Mouse (Mus musculus) monocyte, adult 5-6 weeks (primary cell): ENCODE measurements around the gene Smdt1. TPM values are rescaled to one million over a fixed set of nuclear protein-coding genes. Genes with fewer than 3 reads are reported as not detected.
"Not testable (repeated sequence)": the region's sequence is repeated elsewhere in the genome, so short reads cannot be mapped to it uniquely, and the experiment has no call there.

Experiments used
- ATAC-seq: fragments of 153-309, 156-312 bp; replicated peaks from 2 replicates; pipeline ENCODE4 v1.8.0; 2017; ENCODE audit warnings: mild to moderate bottlenecking; ENCODE audit not compliant: low TSS enrichment, insufficient number of reproducible peaks, severe bottlenecking, poor library complexity, low FRiP score
- total RNA-seq: library from RNA; stranded (forward); fragments of 200-1000, 200-491, 200-594 nt; gene quantifications from 3 replicates; pipeline ENCODE4 v1.2.3, GENCODE M21; 2017

Smdt1 gene
- total RNA-seq, 1 experiment from 2014 or later, result 113 TPM

DNA sequence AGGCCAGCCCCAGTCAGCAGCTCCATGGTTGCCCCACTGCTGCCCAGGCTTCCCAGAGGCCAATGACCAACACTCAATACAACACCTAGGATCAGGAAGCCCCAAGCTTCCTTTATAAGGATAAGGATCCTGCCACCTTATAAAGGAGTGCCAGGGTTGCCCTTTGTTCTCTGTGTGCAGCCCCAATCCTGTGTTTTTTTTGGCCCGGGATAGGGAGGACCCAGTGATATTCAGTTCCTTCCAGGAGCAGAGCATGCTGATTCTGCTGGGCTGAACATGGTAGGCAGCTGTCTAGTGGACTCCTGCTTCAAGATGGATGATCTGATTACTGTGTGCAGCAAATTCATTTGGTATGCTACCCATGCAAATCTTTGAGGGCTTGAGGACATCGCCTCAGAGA, 55.2 kb downstream of the Smdt1 start, which contains the start of gene Cyp2d11:
Gene Cyp2d11 (minus strand): TSS at position 101 of the 400 bp plus-strand sequence.
- ATAC-seq, result not testable (repeated sequence)

GRCm38 (mm10) chr15:82395955-82396354, 57.2 kb downstream of the Smdt1 start:
- ATAC-seq, result not testable (repeated sequence)

Other genes starting within 250 kb of the Smdt1 start
- gene Ccdc134, start 211.0 kb upstream of the Smdt1 start, total RNA-seq, result 28.6 to 54.3 TPM (median 43.2 TPM) in 3 replicates
- gene Srebf2, start 191.8 kb upstream of the Smdt1 start, total RNA-seq, result 43.2 to 64.7 TPM (median 49.7 TPM) in 3 replicates
- gene Shisa8, start 126.1 kb upstream of the Smdt1 start, total RNA-seq, result not detected in 3 replicates
- 13.6 to 19.3 TPM (median 17.9 TPM) in 3 replicates for gene Tnfrsf13c, start 114.6 kb upstream of the Smdt1 start, total RNA-seq
- gene Cenpm, start 94.2 kb upstream of the Smdt1 start, total RNA-seq, result not detected in 3 replicates
- gene 1500009C09Rik, start 86.6 kb upstream of the Smdt1 start, total RNA-seq, result not detected in 3 replicates
- 0.48 TPM in 1 of 3 replicates, not detected in the others for gene Sept3, start 64.1 kb upstream of the Smdt1 start, total RNA-seq
- not detected in 3 replicates for gene Wbp2nl, start 40.0 kb upstream of the Smdt1 start, total RNA-seq
- 155 to 216 TPM (median 169 TPM) in 3 replicates for gene Naga, start within 50 bp of the Smdt1 start, total RNA-seq
- gene Pheta2, start within 50 bp of the Smdt1 start, total RNA-seq, result 6.1 to 11.4 TPM (median 7.8 TPM) in 3 replicates
- gene Ndufa6, start 15.4 kb downstream of the Smdt1 start, total RNA-seq, result 139 to 263 TPM (median 256 TPM) in 3 replicates
- gene Cyp2d22, start 41.3 kb downstream of the Smdt1 start, total RNA-seq, result 0.57 to 2.1 TPM in 2 of 3 replicates, not detected in the other
- not detected in 3 replicates for gene Cyp2d11, start 55.1 kb downstream of the Smdt1 start, total RNA-seq
- not detected in 3 replicates for gene Cyp2d10, start 68.2 kb downstream of the Smdt1 start, total RNA-seq
- gene Cyp2d9, start 94.5 kb downstream of the Smdt1 start, total RNA-seq, result not detected in 3 replicates
- gene Cyp2d12, start 216.1 kb downstream of the Smdt1 start, total RNA-seq, result not detected in 3 replicates